Mouse (Mus musculus): ENCODE measurements around the gene Ugt1a6b. TPM values are rescaled to one million over a fixed set of nuclear protein-coding genes. Genes with fewer than 3 reads are reported as not detected.
"Not testable (repeated sequence)": the region's sequence is repeated elsewhere in the genome, so short reads cannot be mapped to it uniquely, and the experiment has no call there.

The Ugt1a6b gene
- polyA plus RNA-seq, 1 experiment = 8.5 TPM

GRCm38 (mm10) chr1:88125827-88126360 is 22.8 kb downstream of the Ugt1a6b start:
- 80% methylated on average over 4 of the region's 4 CpGs for WGBS
- TF ChIP-seq CTCF (conservative IDR thresholded peaks at IDR 0.05; ENCODE audit: insufficient read depth, insufficient read length, low read depth, low read length) = peak; percentile 28; the same call in 1 of the 2 replicates
- not testable (repeated sequence) for H3K4me3 ChIP-seq (ENCODE audit: insufficient read depth, low read depth, low read length); DNase-seq; H3K27ac ChIP-seq (ENCODE audit: insufficient read depth, low read depth, low read length); H3K27me3 ChIP-seq (replicated peaks; ENCODE audit: control insufficient read depth, insufficient read depth, low read length); H3K36me3 ChIP-seq (ENCODE audit: control insufficient read depth, insufficient read depth, low read length); H3K4me1 ChIP-seq (ENCODE audit: control insufficient read depth, insufficient read depth, low read length)

GRCm38 (mm10) chr1:88129091-88129490 is 26.0 kb downstream of the Ugt1a6b start:
- H3K36me3 ChIP-seq (ENCODE audit: control insufficient read depth, insufficient read depth, low read length); H3K27me3 ChIP-seq (replicated peaks; ENCODE audit: control insufficient read depth, insufficient read depth, low read length); H3K4me3 ChIP-seq (ENCODE audit: insufficient read depth, low read depth, low read length); H3K27ac ChIP-seq (ENCODE audit: insufficient read depth, low read depth, low read length); DNase-seq; H3K4me1 ChIP-seq (ENCODE audit: control insufficient read depth, insufficient read depth, low read length): not testable (repeated sequence)
- WGBS = 89% methylated on average over 2 of the region's 2 CpGs

- not testable (repeated sequence) for H3K27me3 ChIP-seq (replicated peaks; ENCODE audit: control insufficient read depth, insufficient read depth, low read length); DNase-seq; H3K4me1 ChIP-seq (ENCODE audit: control insufficient read depth, insufficient read depth, low read length); H3K27ac ChIP-seq (ENCODE audit: insufficient read depth, low read depth, low read length); H3K36me3 ChIP-seq (ENCODE audit: control insufficient read depth, insufficient read depth, low read length); H3K4me3 ChIP-seq (ENCODE audit: insufficient read depth, low read depth, low read length)
- WGBS = 98% methylated on average over 1 of the region's 1 CpGs
Observed at GRCm38 (mm10) chr1:88130223-88130622, 27.2 kb downstream of the Ugt1a6b start.

GRCm38 (mm10) chr1:88133908-88134456 is 30.9 kb downstream of the Ugt1a6b start:
- no peak for TF ChIP-seq POLR2A (IDR thresholded peaks at IDR 0.05; ENCODE audit: low read depth, low read length)
- TF ChIP-seq CTCF (conservative IDR thresholded peaks at IDR 0.05; ENCODE audit: insufficient read depth, insufficient read length, low read depth, low read length) = no peak
- no peaks in the 10 kb centered on the region for H3K36me3 ChIP-seq (ENCODE audit: control insufficient read depth, insufficient read depth, low read length)
- peaks cover 13% of the 10 kb centered on the region for H3K4me1 ChIP-seq (ENCODE audit: control insufficient read depth, insufficient read depth, low read length)
- peak overlapping the region; percentile 56 for H3K27ac ChIP-seq (ENCODE audit: insufficient read depth, low read depth, low read length)
- DNase-seq = no peak
- no peak overlapping the region for H3K4me3 ChIP-seq (ENCODE audit: insufficient read depth, low read depth, low read length)
- 15% methylated on average over 3 of the region's 3 CpGs for WGBS
- H3K27me3 ChIP-seq (replicated peaks; ENCODE audit: control insufficient read depth, insufficient read depth, low read length) = no peaks in the 10 kb centered on the region

GRCm38 (mm10) chr1:88134457-88135011 is 31.5 kb downstream of the Ugt1a6b start, which contains the start of gene Ugt1a6a:
TSS of gene Ugt1a6a (plus strand) at chr1:88134809.
- H3K27me3 ChIP-seq (replicated peaks; ENCODE audit: control insufficient read depth, insufficient read depth, low read length); H3K4me3 ChIP-seq (ENCODE audit: insufficient read depth, low read depth, low read length); H3K36me3 ChIP-seq (ENCODE audit: control insufficient read depth, insufficient read depth, low read length): not testable (repeated sequence)
- 28% methylated on average over 5 of the region's 5 CpGs for WGBS
- H3K27ac ChIP-seq (ENCODE audit: insufficient read depth, low read depth, low read length) = peak within 1 kb of the TSS; percentile 56
- H3K4me1 ChIP-seq (ENCODE audit: control insufficient read depth, insufficient read depth, low read length) = peaks cover 13% of the 10 kb centered on the region
- DNase-seq = peak; percentile 60

- H3K36me3 ChIP-seq (ENCODE audit: control insufficient read depth, insufficient read depth, low read length); H3K4me3 ChIP-seq (ENCODE audit: insufficient read depth, low read depth, low read length); DNase-seq; H3K27me3 ChIP-seq (replicated peaks; ENCODE audit: control insufficient read depth, insufficient read depth, low read length); H3K27ac ChIP-seq (ENCODE audit: insufficient read depth, low read depth, low read length): not testable (repeated sequence)
- 86% methylated on average over 6 of the region's 6 CpGs for WGBS
- H3K4me1 ChIP-seq (ENCODE audit: control insufficient read depth, insufficient read depth, low read length) = peaks cover 13% of the 10 kb centered on the region
Observed at GRCm38 (mm10) chr1:88135229-88135904, 32.3 kb downstream of the Ugt1a6b start.

- Histone ChIP-seq H3K36me3 (ENCODE audit: control insufficient read depth, insufficient read depth, low read length) (no peaks in the 10 kb centered on the region), H3K4me3 (ENCODE audit: insufficient read depth, low read depth, low read length) (no peak overlapping the region), H3K4me1 (ENCODE audit: control insufficient read depth, insufficient read depth, low read length) (peaks cover 13% of the 10 kb centered on the region), H3K27ac (ENCODE audit: insufficient read depth, low read depth, low read length) (no peak overlapping the region), H3K27me3 (replicated peaks; ENCODE audit: control insufficient read depth, insufficient read depth, low read length) (no peaks in the 10 kb centered on the region)
- peak; percentile 14 for DNase-seq
- TF ChIP-seq POLR2A (IDR thresholded peaks at IDR 0.05; ENCODE audit: low read depth, low read length) (no peak), CTCF (conservative IDR thresholded peaks at IDR 0.05; ENCODE audit: insufficient read depth, insufficient read length, low read depth, low read length) (no peak)
- 55% methylated on average over 2 of the region's 2 CpGs for WGBS
Observed at GRCm38 (mm10) chr1:88136646-88137045, 33.6 kb downstream of the Ugt1a6b start.
